Mouse (Mus musculus) CH12.LX (cell line): ENCODE data around the gene Cldn11. TPM values are rescaled to one million over a fixed set of nuclear protein-coding genes. Genes with fewer than 3 reads are reported as not detected.

Experiments
- DNase-seq: peaks from one replicate; pipeline ENCODE4 v3.0.0-alpha.2; 2013; ENCODE audit errors: extremely low read depth
- H3K27ac ChIP-seq: 2 replicates; pipeline ENCODE4 v1.5.1; 2012; ENCODE audit warnings: low read depth, mild to moderate bottlenecking, control low read depth, moderate library complexity; ENCODE audit not compliant: insufficient read depth
- H3K27me3 ChIP-seq: replicated peaks from 2 replicates; pipeline ENCODE3; 2012; ENCODE audit warnings: inconsistent platforms
- H3K36me3 ChIP-seq, 2 experiments: replicated peaks in 1 of 2; 2 replicates each; pipeline versions ENCODE3 to v1.6.1; 2012; ENCODE audit warnings: inconsistent platforms in 1 of 2, low read length in 1 of 2, mild to moderate bottlenecking in 1 of 2, mixed read lengths in 1 of 2, moderate library complexity in 1 of 2; ENCODE audit not compliant: control insufficient read depth in 1 of 2, insufficient read depth in 1 of 2
- H3K4me1 ChIP-seq, 2 experiments: 2 replicates each; pipeline ENCODE4 v1.6.1; 2012; ENCODE audit warnings: inconsistent platforms in 1 of 2, moderate library complexity in 1 of 2; ENCODE audit not compliant: insufficient read depth in 2 of 2, control insufficient read depth in 1 of 2
- H3K4me2 ChIP-seq: 2 replicates; pipeline ENCODE4 v1.6.1; 2012; ENCODE audit warnings: low read depth, mild to moderate bottlenecking, control low read depth; ENCODE audit not compliant: poor library complexity, insufficient read depth, severe bottlenecking
- H3K4me3 ChIP-seq, 3 experiments: fragments of 150-350 bp in 1 of 3; sonication (generic) in 1 of 3; replicated peaks in 1 of 3; 2 replicates each; pipeline versions ENCODE3 to v1.5.1; 2011 to 2012; ENCODE audit warnings: low read depth in 2 of 3, low read length in 2 of 3, mild to moderate bottlenecking in 2 of 3, moderate library complexity in 2 of 3, control low read depth in 1 of 3, improper control_type of control experiment in 1 of 3, inconsistent platforms in 1 of 3, mixed read lengths in 1 of 3; ENCODE audit not compliant: poor library complexity in 1 of 3
- H3K79me2 ChIP-seq: replicated peaks from 2 replicates; pipeline ENCODE4 v1.6.1; 2012; ENCODE audit warnings: mild to moderate bottlenecking, moderate library complexity; ENCODE audit not compliant: control insufficient read depth, poor library complexity, insufficient read depth, severe bottlenecking; ENCODE audit errors: extremely low read depth
- H3K9ac ChIP-seq: 2 replicates; pipeline ENCODE4 v1.6.1; 2012; ENCODE audit warnings: low read depth, mild to moderate bottlenecking, control low read depth, moderate library complexity; ENCODE audit not compliant: insufficient read depth
- H3K9me3 ChIP-seq: replicated peaks from 2 replicates; pipeline ENCODE3; 2012; ENCODE audit warnings: low read length, inconsistent platforms, mixed read lengths
- BHLHE40 ChIP-seq: IDR thresholded peaks from 2 replicates; pipeline ENCODE4 v1.6.1; 2011; ENCODE audit warnings: mild to moderate bottlenecking, low read depth, low read length, improper control_type of control experiment
- CHD1 ChIP-seq: IDR thresholded peaks from 2 replicates; pipeline ENCODE4 v1.6.1; 2012; ENCODE audit warnings: low read depth, low read length, improper control_type of control experiment, inconsistent platforms
- CHD2 ChIP-seq: IDR thresholded peaks from 2 replicates; pipeline ENCODE4 v1.6.1; 2011; ENCODE audit warnings: low read length, improper control_type of control experiment
- CTCF ChIP-seq, 2 experiments: IDR thresholded peaks in 1 of 2; conservative IDR thresholded peaks in 1 of 2; 2 replicates each; pipeline ENCODE4 v1.5.1; 2011 to 2012; ENCODE audit warnings: low read depth in 2 of 2, low read length in 2 of 2, improper control_type of control experiment in 1 of 2, inconsistent platforms in 1 of 2, mild to moderate bottlenecking in 1 of 2, moderate library complexity in 1 of 2
- E2F4 ChIP-seq: IDR thresholded peaks from 2 replicates; pipeline ENCODE4 v1.6.1; 2011; ENCODE audit warnings: low read depth, low read length, improper control_type of control experiment; ENCODE audit not compliant: insufficient replicate concordance
- EP300 ChIP-seq: IDR thresholded peaks from 2 replicates; pipeline ENCODE4 v1.6.1; 2011; ENCODE audit warnings: low read length, improper control_type of control experiment
- ETS1 ChIP-seq: conservative IDR thresholded peaks from 2 replicates; pipeline ENCODE4 v1.6.1; 2012; ENCODE audit warnings: low read depth, mild to moderate bottlenecking, inconsistent platforms, low read length, improper control_type of control experiment, moderate library complexity
- GABPA ChIP-seq: IDR thresholded peaks from 2 replicates; pipeline ENCODE4 v1.6.1; 2012; ENCODE audit warnings: low read depth, low read length, improper control_type of control experiment, inconsistent platforms; ENCODE audit not compliant: insufficient replicate concordance
- IRF4 ChIP-seq: IDR thresholded peaks from 2 replicates; pipeline ENCODE4 v1.6.1; 2014; ENCODE audit warnings: low read depth, mild to moderate bottlenecking, inconsistent platforms, low read length, improper control_type of control experiment
- JUN ChIP-seq: IDR thresholded peaks from 2 replicates; pipeline ENCODE4 v1.6.1; 2011; ENCODE audit warnings: low read depth, mild to moderate bottlenecking, low read length, improper control_type of control experiment, moderate library complexity; ENCODE audit not compliant: insufficient read depth
- JUND ChIP-seq: conservative IDR thresholded peaks from 2 replicates; pipeline ENCODE4 v1.6.1; 2011; ENCODE audit warnings: low read depth, low read length, improper control_type of control experiment
- MAFK ChIP-seq: IDR thresholded peaks from 2 replicates; pipeline ENCODE4 v1.6.1; 2011; ENCODE audit warnings: low read length, improper control_type of control experiment; ENCODE audit not compliant: insufficient replicate concordance
- MAZ ChIP-seq: IDR thresholded peaks from 2 replicates; pipeline ENCODE4 v1.6.1; 2012; ENCODE audit warnings: low read depth, mild to moderate bottlenecking, inconsistent platforms, low read length, improper control_type of control experiment, moderate library complexity
- MEF2A ChIP-seq: IDR thresholded peaks from 2 replicates; pipeline ENCODE4 v1.6.1; 2014; ENCODE audit warnings: low read depth, mild to moderate bottlenecking, inconsistent platforms, low read length, improper control_type of control experiment, borderline replicate concordance
- MXI1 ChIP-seq: IDR thresholded peaks from 2 replicates; pipeline ENCODE4 v1.6.1; 2011; ENCODE audit warnings: mild to moderate bottlenecking, low read depth, low read length, improper control_type of control experiment
- MYC ChIP-seq: IDR thresholded peaks from 2 replicates; pipeline ENCODE4 v1.6.1; 2011; ENCODE audit warnings: low read depth, mild to moderate bottlenecking, improper control_type of control experiment, low read length
- NELFE ChIP-seq: IDR thresholded peaks from 2 replicates; pipeline ENCODE4 v1.6.1; 2011; ENCODE audit warnings: low read depth, low read length, improper control_type of control experiment
- PAX5 ChIP-seq: IDR thresholded peaks from 2 replicates; pipeline ENCODE4 v1.6.1; 2012; ENCODE audit warnings: low read length, inconsistent platforms, mixed read lengths
- POLR2A ChIP-seq: IDR thresholded peaks from 2 replicates; pipeline ENCODE4 v1.6.1; 2011; ENCODE audit warnings: low read depth, mild to moderate bottlenecking, improper control_type of control experiment, low read length
- RAD21 ChIP-seq: IDR thresholded peaks from 2 replicates; pipeline ENCODE4 v1.6.1; 2011; ENCODE audit warnings: low read depth, mild to moderate bottlenecking, low read length, improper control_type of control experiment, moderate library complexity
- RCOR1 ChIP-seq: conservative IDR thresholded peaks from 2 replicates; pipeline ENCODE4 v1.6.1; 2012; ENCODE audit warnings: low read depth, mild to moderate bottlenecking, inconsistent platforms, low read length, improper control_type of control experiment
- SIN3A ChIP-seq: IDR thresholded peaks from 2 replicates; pipeline ENCODE4 v1.6.1; 2012; ENCODE audit warnings: low read length, improper control_type of control experiment, inconsistent platforms
- TBP ChIP-seq: conservative IDR thresholded peaks from 2 replicates; pipeline ENCODE4 v1.6.1; 2011; ENCODE audit warnings: low read depth, low read length, improper control_type of control experiment
- TCF12 ChIP-seq: IDR thresholded peaks from 2 replicates; pipeline ENCODE4 v1.6.1; 2014; ENCODE audit warnings: low read depth, mild to moderate bottlenecking, inconsistent platforms, low read length, improper control_type of control experiment
- UBTF ChIP-seq: IDR thresholded peaks from 2 replicates; pipeline ENCODE4 v1.6.1; 2012; ENCODE audit warnings: low read depth, mild to moderate bottlenecking, inconsistent platforms, low read length, improper control_type of control experiment, moderate library complexity
- USF1 ChIP-seq: IDR thresholded peaks from 2 replicates; pipeline ENCODE4 v1.6.1; 2014; ENCODE audit warnings: low read depth, mild to moderate bottlenecking, inconsistent platforms, low read length, improper control_type of control experiment
- USF2 ChIP-seq: conservative IDR thresholded peaks from 2 replicates; pipeline ENCODE4 v1.6.1; 2011; ENCODE audit warnings: low read depth, low read length, improper control_type of control experiment
- ZNF384 ChIP-seq: IDR thresholded peaks from 2 replicates; pipeline ENCODE4 v1.6.1; 2012; ENCODE audit warnings: low read depth, low read length, improper control_type of control experiment, inconsistent platforms
- dilution Hi-C: fragments of 300-500 bp; cut with MboI; formaldehyde crosslinking; loops from 2 replicates; pipeline ENCODE4 v1.14.3; 2020; ENCODE audit warnings: low sequenced_read_pairs; ENCODE audit not compliant: extremely low pct_unique_long_range_greater_than_20kb, extremely low pct_ligation_motif_present
- in situ Hi-C: fragments of 300-500 bp; cut with MboI; formaldehyde crosslinking; loops from 3 replicates; pipeline ENCODE4 v1.14.3; 2019; ENCODE audit warnings: low sequenced_read_pairs, low pct_ligation_motif_present, low pct_unique_long_range_greater_than_20kb, mixed read lengths
- polyA plus RNA-seq: library from polyadenylated mRNA; unstranded; fragments of >175 nt; gene quantifications from 2 replicates; pipeline ENCODE4 v1.2.1, GENCODE M21; 2012; ENCODE audit warnings: low read depth; ENCODE audit not compliant: insufficient read length
- total RNA-seq, 2 experiments: library from RNA; depleted of rRNA; stranded (reverse); fragments of 300-350 nt in 1 of 2; fragments of >200 nt in 1 of 2; gene quantifications; 2 replicates each; pipeline ENCODE4 v1.2.3; 2012 to 2014

The Cldn11 gene
- total and polyA plus RNA-seq, 3 experiments = not detected

DNA sequence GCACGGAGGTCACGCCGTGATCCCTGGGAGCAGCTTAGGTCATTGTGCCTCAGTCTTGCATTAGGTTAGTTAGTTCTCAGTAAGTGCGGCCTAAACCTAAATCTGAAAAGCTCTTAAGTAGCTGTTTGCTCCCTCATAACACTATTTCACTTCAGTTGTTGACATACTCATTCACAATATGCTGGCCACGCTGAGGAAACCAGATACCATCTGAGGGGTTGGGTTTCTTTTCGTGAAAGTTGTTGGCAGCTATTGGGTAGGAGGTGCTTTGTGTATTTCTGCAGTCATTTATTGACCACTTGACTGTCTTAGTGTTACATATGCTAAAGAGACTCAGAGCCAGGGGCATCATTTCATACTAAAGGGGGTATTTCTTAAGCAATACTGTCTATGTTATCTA is 44.8 kb upstream of the Cldn11 start:
- Histone ChIP-seq H3K4me3 (no peak overlapping the region), H3K27me3 (no peaks in the 10 kb centered on the region), H3K4me2 (no peak overlapping the region), H3K9ac (no peak overlapping the region), H3K9me3 (no peaks in the 10 kb centered on the region), H3K36me3 (peaks cover 3 to 11% of the 10 kb centered on the region in 2 experiments), H3K27ac (no peak overlapping the region), H3K4me1 (peaks cover 9 to 54% of the 10 kb centered on the region in 2 experiments), H3K79me2 (peaks cover 67% of the 10 kb centered on the region)
- no peak for TF ChIP-seq GABPA
- no peak for TF ChIP-seq USF1
- TF ChIP-seq NELFE = no peak
- no peak for TF ChIP-seq PAX5
- no peak for TF ChIP-seq CHD1
- no peak for TF ChIP-seq MAFK
- TF ChIP-seq USF2 = no peak
- TF ChIP-seq MAZ = no peak
- TF ChIP-seq RCOR1 = no peak
- TF ChIP-seq EP300 = no peak
- no peak for TF ChIP-seq POLR2A
- no peak for TF ChIP-seq JUND
- no peak for TF ChIP-seq E2F4
- TF ChIP-seq RAD21 = no peak
- TF ChIP-seq CTCF (conservative IDR thresholded peaks at IDR 0.05 in 1 of 2, IDR thresholded peaks at IDR 0.05 in 1 of 2; ENCODE audit: low read depth in 2 of 2, low read length in 2 of 2) = no peak
- TF ChIP-seq CHD2 = no peak
- in situ Hi-C loops = loop anchor here (5.0 kb wide), 2 partner anchors 32 to 38 kb away; no protein-coding TSS in a partner anchor
- dilution Hi-C loops = no loop called here
- no peak for DNase-seq

DNA sequence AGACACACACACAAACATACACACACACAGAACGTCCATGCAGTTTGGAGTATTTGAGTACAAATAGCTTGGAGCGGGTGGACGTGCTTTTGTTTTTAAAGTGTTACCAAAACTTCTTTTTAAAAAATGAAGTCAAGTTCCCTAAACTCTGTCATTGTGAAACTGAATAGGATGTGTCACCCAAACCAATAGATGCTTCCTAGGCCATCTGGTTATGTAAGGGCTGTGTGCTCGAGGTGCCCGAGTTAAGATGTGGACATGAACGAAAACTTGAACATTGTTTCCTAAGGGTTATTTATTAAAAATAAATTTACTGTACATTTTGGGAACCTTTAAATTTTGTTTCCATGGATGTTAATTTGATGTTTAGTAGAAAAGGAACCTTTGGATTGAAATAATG is 43.1 kb upstream of the Cldn11 start:
- dilution Hi-C loops = no loop called here
- Histone ChIP-seq H3K27ac (no peak overlapping the region), H3K4me2 (peak overlapping the region; percentile 41), H3K27me3 (no peaks in the 10 kb centered on the region), H3K36me3 (peaks cover 3 to 22% of the 10 kb centered on the region in 2 experiments), H3K9ac (no peak overlapping the region), H3K4me1 (peaks cover 5 to 38% of the 10 kb centered on the region in 2 experiments), H3K9me3 (no peaks in the 10 kb centered on the region)
- peak; percentile 59 for DNase-seq
- in situ Hi-C loops = no loop called here
- no peak for TF ChIP-seq RCOR1
- TF ChIP-seq UBTF = no peak
- TF ChIP-seq JUND = peak; percentile 87
- TF ChIP-seq GABPA = no peak
- TF ChIP-seq BHLHE40 = peak; percentile 61
- TF ChIP-seq CHD2 = 0 out of 2 replicates have a peak, but pooled peaks have one; percentile 48
- TF ChIP-seq IRF4 = peak; percentile 89
- TF ChIP-seq ETS1 = peak; percentile 87
- TF ChIP-seq ZNF384 = peak; percentile 59; the same call in 1 of the 2 replicates
- TF ChIP-seq EP300 = peak; percentile 91
- 0 out of 2 replicates have a peak, but pooled peaks have one; percentile 25 for TF ChIP-seq MAFK
- peak; percentile 48 for TF ChIP-seq MYC
- peak; percentile 73; the same call in 1 of the 2 replicates for TF ChIP-seq SIN3A
- peak; percentile 63 for TF ChIP-seq JUN
- TF ChIP-seq MEF2A = peak; percentile 63; the same call in 1 of the 2 replicates
- TF ChIP-seq TCF12 = peak; percentile 44; the same call in 1 of the 2 replicates
- peak; percentile 39; the same call in 1 of the 2 replicates for TF ChIP-seq MXI1
- no peak for TF ChIP-seq TBP
- TF ChIP-seq, all 38 proteins: peak for 14
- Histone ChIP-seq H3K79me2 (peaks cover 73% of the 10 kb centered on the region), H3K4me3 (no peak overlapping the region)
